Mouse (Mus musculus): ENCODE results near the gene Cnnm2.

GRCm38 (mm10) chr19:46763356-46763755 lies 2.0 kb downstream of the Cnnm2 start:
- TF ChIP-seq USF1 (IDR thresholded peaks at IDR 0.05; ENCODE audit: low read depth), result no peak
- TF ChIP-seq MAX (IDR thresholded peaks at IDR 0.05; ENCODE audit: low read depth), result no peak
- no peak for TF ChIP-seq REST (IDR thresholded peaks at IDR 0.05; ENCODE audit: insufficient read depth, insufficient read length)
- TF ChIP-seq POLR2A (IDR thresholded peaks at IDR 0.05; ENCODE audit: insufficient read length, low read depth), result no peak
- no peak for TF ChIP-seq POLR2AphosphoS2 (IDR thresholded peaks at IDR 0.05; ENCODE audit: insufficient read length, low read depth)
- no peak for TF ChIP-seq MYOG (IDR thresholded peaks at IDR 0.05; ENCODE audit: control insufficient read depth in 1 of 3, insufficient read depth in 1 of 3, insufficient read length in 2 of 3, low read depth in 2 of 3)
- TF ChIP-seq TCF12 (IDR thresholded peaks at IDR 0.05; ENCODE audit: insufficient read depth, poor library complexity, severe bottlenecking), result no peak
- TF ChIP-seq MYOD1 (IDR thresholded peaks at IDR 0.05; ENCODE audit: control insufficient read depth in 1 of 3, insufficient read length in 2 of 3, low read depth in 2 of 3), result no peak
- no peak for TF ChIP-seq E2F4 (IDR thresholded peaks at IDR 0.05; ENCODE audit: insufficient read depth)
- no peak for TF ChIP-seq SRF (IDR thresholded peaks at IDR 0.05; ENCODE audit: control insufficient read depth, insufficient read length, low read depth)
